17 mouse cellular contexts compared by ENCODE assay signal in the genomic region with DNA sequence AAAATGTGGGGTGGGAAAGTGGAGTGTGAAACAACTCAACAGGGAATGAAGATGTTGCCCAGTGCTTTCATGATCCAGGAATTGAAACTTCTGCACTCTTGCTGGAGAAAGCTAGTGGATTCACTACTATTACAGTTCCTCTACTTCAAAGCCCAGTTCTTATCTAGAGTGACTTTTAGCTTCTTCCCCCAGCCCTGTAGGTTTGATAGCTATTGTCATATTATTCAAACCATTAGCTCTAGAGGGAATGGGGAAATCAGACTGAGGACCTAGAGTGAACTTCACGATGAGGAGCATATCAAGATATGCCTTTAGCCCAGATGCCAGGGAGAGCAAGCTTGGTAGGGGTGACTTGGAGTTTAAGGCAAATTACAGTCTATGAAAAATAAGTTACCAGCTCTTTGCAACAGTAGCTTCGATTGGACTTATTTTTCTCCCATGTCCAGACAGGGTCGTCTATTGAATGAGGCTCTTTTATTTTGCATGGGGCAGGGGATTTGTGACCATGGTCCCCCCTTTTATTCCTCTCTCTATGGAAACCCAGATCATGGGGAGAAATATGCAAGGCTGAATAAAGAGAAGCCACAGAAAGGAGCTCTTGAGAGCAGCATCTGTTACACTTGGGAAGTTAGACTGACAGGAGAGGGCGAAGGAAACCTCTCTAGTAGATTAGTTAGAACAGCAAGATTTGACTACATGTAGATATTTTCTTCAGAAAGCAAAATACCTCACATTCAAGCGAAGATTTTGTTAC. TPM values are rescaled to one million over a fixed set of nuclear protein-coding genes. Genes with fewer than 3 reads are reported as not detected.
DNase-seq lines count a peak whose midpoint lies in the region; ATAC-seq and TF ChIP-seq lines count a peak whose summit lies in the region.
"Had no signal": no experiment of that assay in that cellular context is flagged by ENCODE, and none has a peak within 500 bp of the region (broad histone marks: within the 10 kb centered on the region; RNA-seq: fewer than 3 reads in every experiment).

No protein-coding gene starts in this region.

- no peak overlapping the region for H3K9ac ChIP-seq in forebrain, embryonic 15.5 days (replicated peaks)
- no peak overlapping the region for H3K9ac ChIP-seq in hindbrain, postnatal 0 days (replicated peaks; ENCODE audit: low read length)
- no peak overlapping the region for H3K9ac ChIP-seq in neural tube, embryonic 13.5 days
- no peak overlapping the region for H3K9ac ChIP-seq in liver, embryonic 11.5 days (ENCODE audit: low read depth, low read length)
- H3K9ac ChIP-seq: embryonic facial prominence, embryonic 15.5 days; liver, embryonic 15.5 days had no signal

- no peak for TF ChIP-seq CTCF in hindbrain, postnatal 0 days (IDR thresholded peaks at IDR 0.05; ENCODE audit: low read depth)

- no peaks in the 10 kb centered on the region for H3K36me3 ChIP-seq in forebrain, embryonic 15.5 days
- no peaks in the 10 kb centered on the region for H3K36me3 ChIP-seq in hindbrain, postnatal 0 days (ENCODE audit: insufficient read depth, low read length)
- no peaks in the 10 kb centered on the region for H3K36me3 ChIP-seq in neural tube, embryonic 13.5 days
- no peaks in the 10 kb centered on the region for H3K36me3 ChIP-seq in liver, embryonic 11.5 days (ENCODE audit: control insufficient read depth, insufficient read depth, low read length)
- H3K36me3 ChIP-seq: embryonic facial prominence, embryonic 15.5 days; liver, embryonic 15.5 days had no signal

- no peaks in the 10 kb centered on the region for H3K9me3 ChIP-seq in forebrain, embryonic 15.5 days
- no peaks in the 10 kb centered on the region for H3K9me3 ChIP-seq in hindbrain, postnatal 0 days (ENCODE audit: low read length)
- H3K9me3 ChIP-seq in neural tube, embryonic 13.5 days = no peaks in the 10 kb centered on the region
- H3K9me3 ChIP-seq in liver, embryonic 11.5 days (ENCODE audit: control insufficient read depth, low read length) = no peaks in the 10 kb centered on the region
- H3K9me3 ChIP-seq: embryonic facial prominence, embryonic 15.5 days; liver, embryonic 15.5 days had no signal

- peak overlapping the region; percentile 51 for H3K4me2 ChIP-seq in forebrain, embryonic 15.5 days (replicated peaks)
- peak overlapping the region; percentile 58 for H3K4me2 ChIP-seq in hindbrain, postnatal 0 days (ENCODE audit: low read depth, low read length)
- peak overlapping the region; percentile 57 for H3K4me2 ChIP-seq in neural tube, embryonic 13.5 days
- H3K4me2 ChIP-seq in liver, embryonic 11.5 days = no peak overlapping the region
- H3K4me2 ChIP-seq: embryonic facial prominence, embryonic 15.5 days; liver, embryonic 15.5 days had no signal

- H3K27ac ChIP-seq in forebrain, embryonic 15.5 days (replicated peaks) = peak overlapping the region; percentile 72
- H3K27ac ChIP-seq in hindbrain, postnatal 0 days = peak overlapping the region; percentile 62; the same call in 1 of the 2 replicates
- peak overlapping the region; percentile 75 for H3K27ac ChIP-seq in neural tube, embryonic 13.5 days (replicated peaks)
- no peak overlapping the region for H3K27ac ChIP-seq in liver, embryonic 11.5 days (ENCODE audit: low read depth, low read length)
- H3K27ac ChIP-seq: embryonic facial prominence, embryonic 15.5 days; liver, embryonic 15.5 days had no signal

- H3K4me3 ChIP-seq in forebrain, embryonic 15.5 days = peak overlapping the region; percentile 57
- H3K4me3 ChIP-seq in hindbrain, postnatal 0 days (ENCODE audit: low read length) = no peak overlapping the region
- peak overlapping the region; percentile 27 for H3K4me3 ChIP-seq in neural tube, embryonic 13.5 days
- no peak overlapping the region for H3K4me3 ChIP-seq in liver, embryonic 11.5 days (ENCODE audit: low read depth, low read length)
- H3K4me3 ChIP-seq: embryonic facial prominence, embryonic 15.5 days; liver, embryonic 15.5 days had no signal

- ATAC-seq in forebrain, embryonic 15.5 days (replicated peaks) = 0 out of 2 replicates have a peak, but pooled peaks have one; percentile 21
- peak; percentile 50; the same call in 1 of the 2 replicates for ATAC-seq in hindbrain, postnatal 0 days
- no peak for ATAC-seq in neural tube, embryonic 13.5 days (ENCODE audit: low read depth)
- no peak for ATAC-seq in liver, embryonic 11.5 days (replicated peaks; ENCODE audit: low FRiP score)
- ATAC-seq: intestine, postnatal 0 days had no signal

- intact Hi-C loops in heart, postnatal 36 days (cut with DNase I) = no loop called here

- WGBS in forebrain, embryonic 15.5 days = 25% methylated on average over 5 of the region's 5 CpGs
- 39% methylated on average over 5 of the region's 5 CpGs for WGBS in hindbrain, postnatal 0 days
- 26% methylated on average over 5 of the region's 5 CpGs for WGBS in neural tube, embryonic 13.5 days
- 59% methylated on average over 5 of the region's 5 CpGs for WGBS in liver, embryonic 11.5 days

- H3K4me1 ChIP-seq in forebrain, embryonic 15.5 days = peaks cover 3% of the 10 kb centered on the region
- H3K4me1 ChIP-seq in hindbrain, postnatal 0 days (ENCODE audit: insufficient read depth, low read length) = no peaks in the 10 kb centered on the region
- H3K4me1 ChIP-seq in neural tube, embryonic 13.5 days (replicated peaks) = no peaks in the 10 kb centered on the region
- H3K4me1 ChIP-seq in liver, embryonic 11.5 days (replicated peaks; ENCODE audit: control insufficient read depth, insufficient read depth, low read length) = no peaks in the 10 kb centered on the region
- H3K4me1 ChIP-seq: embryonic facial prominence, embryonic 15.5 days; liver, embryonic 15.5 days had no signal

- peak; percentile 66 for DNase-seq in embryo, embryonic 10.5 days (ENCODE audit: low spot score)
- DNase-seq in hindbrain, postnatal 0 days (ENCODE audit: low spot score) = peak; percentile 32
- DNase-seq in liver, embryonic 11.5 days (ENCODE audit: low spot score) = no peak
- DNase-seq in cerebellum, adult 8-10 months = no peak
- DNase-seq in heart, postnatal 36 days = no peak
- DNase-seq: adrenal gland, postnatal 10 days; cerebellum, postnatal 36 days; heart, adult 11 months; kidney, postnatal 14 days; lung, postnatal 14 days; thymus, postnatal 25 days had no signal

- no peaks in the 10 kb centered on the region for H3K27me3 ChIP-seq in forebrain, embryonic 15.5 days
- no peaks in the 10 kb centered on the region for H3K27me3 ChIP-seq in hindbrain, postnatal 0 days (ENCODE audit: insufficient read depth, low read length)
- H3K27me3 ChIP-seq in neural tube, embryonic 13.5 days = no peaks in the 10 kb centered on the region
- peaks cover 23% of the 10 kb centered on the region for H3K27me3 ChIP-seq in liver, embryonic 11.5 days (replicated peaks; ENCODE audit: control insufficient read depth, insufficient read depth, low read length)

RNA-seq across cellular contexts. Expression of gene Pou3f4, which starts 3.1 kb away (rescaled TPM):
- polyA plus RNA-seq in forebrain, embryonic 15.5 days (2015; fragmentation: Nextera tagmentation; extraction: Ambion mirVana) = 12.6 and 15.0 TPM in 2 replicates
- 14.9 and 19.3 TPM in 2 replicates for total RNA-seq in hindbrain, postnatal 0 days (2014; rRNA removed)
- 5.1 and 5.5 TPM in 2 replicates for polyA plus RNA-seq in hindbrain, postnatal 0 days (2015; fragmentation: Nextera tagmentation; extraction: Ambion mirVana)
- polyA plus RNA-seq in neural tube, embryonic 13.5 days (2015; fragmentation: Nextera tagmentation; extraction: Ambion mirVana) = 10.2 and 11.5 TPM in 2 replicates
- polyA plus RNA-seq in liver, embryonic 11.5 days (2014; fragmentation: Nextera tagmentation; extraction: Ambion mirVana) = 0.10 TPM in 1 of 2 replicates, not detected in the other
- total RNA-seq in heart, postnatal 36 days (2021) = not detected
- total RNA-seq: adrenal gland, postnatal 10 days had no signal
- polyA plus RNA-seq: C2C12; liver, embryonic 15.5 days had no signal

Comparison
In these comparisons a context has a peak if more than half of its experiments do, and no peak if none do; other contexts are left out.
1. DNase-seq: peak in embryo, embryonic 10.5 days (single experiment) and hindbrain, postnatal 0 days (single experiment); none in liver, embryonic 11.5 days (single experiment), cerebellum, adult 8-10 months (single experiment) and heart, postnatal 36 days (0 of 2).
2. ATAC-seq: peak in forebrain, embryonic 15.5 days (single experiment) and hindbrain, postnatal 0 days (single experiment); none in neural tube, embryonic 13.5 days (single experiment) and liver, embryonic 11.5 days (single experiment).
3. H3K4me3 ChIP-seq: peak in forebrain, embryonic 15.5 days (single experiment) and neural tube, embryonic 13.5 days (single experiment); none in hindbrain, postnatal 0 days (single experiment) and liver, embryonic 11.5 days (single experiment).